Mouse (Mus musculus) lung, embryonic 16.5 days (tissue): ENCODE measurements around the gene Inip. TPM values are rescaled to one million over a fixed set of nuclear protein-coding genes. Genes with fewer than 3 reads are reported as not detected.

Experiments
- ATAC-seq: fragments of 200-750 bp; cut with Nextera tagmentation; 2 replicates; pipeline ENCODE4 v1.8.0; 2017; ENCODE audit warnings: low read depth, mild to moderate bottlenecking, moderate library complexity
- H3K27ac ChIP-seq: fragments of 300-500 bp; sonication (generic); 2 replicates; pipeline ENCODE4 v1.5.1; 2014; ENCODE audit warnings: mild to moderate bottlenecking, control low read depth, low read length
- H3K27me3 ChIP-seq: fragments of 300-500 bp; sonication (generic); 2 replicates; pipeline ENCODE4 v1.6.1; 2014; ENCODE audit warnings: low read depth, low read length, mixed read lengths; ENCODE audit not compliant: control insufficient read depth, insufficient read depth
- H3K36me3 ChIP-seq: fragments of 300-500 bp; sonication (generic); 2 replicates; pipeline ENCODE4 v1.6.1; 2014; ENCODE audit warnings: low read length; ENCODE audit not compliant: control insufficient read depth, insufficient read depth
- H3K4me1 ChIP-seq: fragments of 300-500 bp; sonication (generic); replicated peaks from 2 replicates; pipeline ENCODE4 v1.6.1; 2014; ENCODE audit warnings: low read length, mixed read lengths; ENCODE audit not compliant: control insufficient read depth, insufficient read depth
- H3K4me2 ChIP-seq: fragments of 300-500 bp; sonication (generic); 2 replicates; pipeline ENCODE4 v1.6.1; 2014; ENCODE audit warnings: low read depth, low read length, control low read depth
- H3K4me3 ChIP-seq: fragments of 300-500 bp; sonication (generic); 2 replicates; pipeline ENCODE4 v1.5.1; 2014; ENCODE audit warnings: mild to moderate bottlenecking, low read length, control low read depth
- H3K9ac ChIP-seq: fragments of 300-500 bp; sonication (generic); 2 replicates; pipeline ENCODE4 v1.6.1; 2014; ENCODE audit warnings: low read length, control low read depth
- H3K9me3 ChIP-seq: fragments of 300-500 bp; sonication (generic); 2 replicates; pipeline ENCODE4 v1.6.1; 2016; ENCODE audit warnings: low read length; ENCODE audit not compliant: control insufficient read depth
- WGBS: fragments of 180-500 bp; shearing (Covaris S2); extraction: QIAGEN DNeasy Blood & Tissue Kit; methylation state at CpG from one replicate; pipeline ENCODE4 v1.1.7; 2014; 5-methylcytosine and 5-hydroxymethylcytosine counted together
- polyA plus RNA-seq: library from polyadenylated mRNA; unstranded; fragments of >200 nt; fragmentation: Nextera tagmentation; extraction: Ambion mirVana; gene quantifications from 2 replicates; pipeline ENCODE4 v1.2.1, GENCODE M21; 2015

Inip gene
- polyA plus RNA-seq, 1 experiment from 2014 or later = 47.7 TPM

DNA sequence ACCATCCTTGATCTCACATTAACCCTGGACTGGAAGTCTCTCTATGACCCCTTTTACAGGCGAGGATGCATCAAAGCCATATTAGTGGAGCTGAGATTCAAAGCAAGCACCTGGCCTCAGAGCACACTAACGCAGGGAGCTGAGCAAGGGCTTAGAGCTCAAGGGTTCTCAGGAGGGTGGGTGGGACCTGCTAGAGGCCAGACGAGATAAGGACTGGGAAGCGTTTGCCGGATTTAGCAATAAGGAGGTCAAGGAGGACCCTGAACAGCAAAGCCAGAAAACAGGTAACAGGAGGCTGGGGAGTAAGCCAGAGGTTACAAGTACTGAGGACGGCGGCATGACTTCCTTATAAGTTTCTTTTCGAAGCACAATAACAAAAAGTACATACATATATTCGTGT is 15.1 kb upstream of the Inip start:
- no peaks in the 10 kb centered on the region for H3K36me3 ChIP-seq
- ATAC-seq = peak; percentile 29; the same call in 1 of the 2 replicates
- H3K27ac ChIP-seq = peak overlapping the region; percentile 69
- H3K4me3 ChIP-seq = no peak overlapping the region
- H3K27me3 ChIP-seq = no peaks in the 10 kb centered on the region
- WGBS = 47% methylated on average over 9 of the region's 9 CpGs
- peaks cover 32% of the 10 kb centered on the region for H3K4me1 ChIP-seq
- H3K9me3 ChIP-seq = no peaks in the 10 kb centered on the region
- peak overlapping the region; percentile 16; the same call in 1 of the 2 replicates for H3K4me2 ChIP-seq
- no peak overlapping the region for H3K9ac ChIP-seq

GRCm38 (mm10) chr4:59816016-59816415 is 14.6 kb upstream of the Inip start:
- WGBS = 45% methylated on average over 4 of the region's 5 CpGs
- ATAC-seq = no peak

DNA sequence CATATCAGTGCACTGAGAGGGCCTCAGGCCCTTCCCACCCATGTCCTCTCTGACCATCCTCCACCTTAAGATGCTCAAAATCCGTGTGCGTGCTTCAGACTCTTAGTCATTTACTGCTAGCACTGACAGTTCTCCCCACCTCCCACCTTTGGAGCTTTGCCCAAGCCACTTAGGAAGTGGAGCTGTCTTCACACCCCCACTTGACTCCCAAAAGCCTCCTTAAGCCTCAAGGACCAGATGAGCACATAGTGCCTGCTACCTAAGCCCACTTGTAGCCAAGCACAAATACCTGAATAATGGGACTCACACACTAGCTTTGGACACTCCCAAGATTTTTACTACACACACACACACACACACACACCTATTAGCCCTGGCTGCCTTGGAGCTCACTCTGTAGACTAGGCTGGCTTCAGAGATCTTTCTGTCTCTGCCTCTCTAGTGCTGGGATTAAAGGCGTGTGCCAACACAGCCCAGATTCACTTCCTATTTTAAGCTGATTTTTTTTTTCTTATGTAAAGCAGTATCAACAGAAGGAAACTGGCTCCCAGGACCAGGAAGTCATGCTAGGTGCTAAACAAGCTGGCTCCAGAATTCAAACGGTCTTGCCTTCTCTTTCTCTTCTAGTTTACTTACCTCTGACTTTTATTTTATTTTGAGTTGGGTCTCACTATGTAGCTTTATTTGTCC is 13.9 kb upstream of the Inip start:
- Histone ChIP-seq H3K4me3 (no peak overlapping the region), H3K4me1 (peaks cover 32% of the 10 kb centered on the region), H3K4me2 (no peak overlapping the region), H3K36me3 (no peaks in the 10 kb centered on the region), H3K9me3 (no peaks in the 10 kb centered on the region), H3K27me3 (no peaks in the 10 kb centered on the region), H3K9ac (no peak overlapping the region), H3K27ac (peak overlapping the region; percentile 69)
- ATAC-seq = peak; percentile 80
- 53% methylated on average over 4 of the region's 4 CpGs for WGBS

More at GRCm38 (mm10) chr4:59816016-59816415, 14.6 kb upstream of the Inip start:
- no peaks in the 10 kb centered on the region for H3K9me3 ChIP-seq
- no peaks in the 10 kb centered on the region for H3K36me3 ChIP-seq
- H3K4me3 ChIP-seq = no peak overlapping the region
- H3K9ac ChIP-seq = no peak overlapping the region
- peak overlapping the region; percentile 69 for H3K27ac ChIP-seq
- H3K4me1 ChIP-seq = peaks cover 32% of the 10 kb centered on the region
- H3K4me2 ChIP-seq = peak overlapping the region; percentile 7; the same call in 1 of the 2 replicates
- no peaks in the 10 kb centered on the region for H3K27me3 ChIP-seq

DNA sequence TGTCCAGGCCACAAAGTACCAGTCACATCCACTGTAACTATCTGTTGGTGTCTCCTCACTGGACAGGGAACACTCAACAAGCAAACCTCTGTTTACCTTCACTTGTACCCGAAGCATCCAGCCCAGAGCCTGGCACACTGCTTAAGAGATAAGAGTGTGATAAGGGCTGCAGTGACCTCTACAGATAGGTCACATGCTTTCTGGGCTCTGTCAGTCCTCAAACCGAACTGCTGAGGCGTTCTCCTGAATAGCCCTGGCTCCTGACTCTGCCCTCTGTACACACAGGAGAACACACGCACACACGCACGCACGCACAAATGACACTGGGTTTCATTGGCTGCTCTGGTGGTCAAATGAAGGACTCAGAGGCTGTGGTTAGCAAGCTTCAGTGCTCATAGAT is 12.7 kb upstream of the Inip start:
- Histone ChIP-seq H3K36me3 (no peaks in the 10 kb centered on the region), H3K27ac (peak overlapping the region; percentile 5; the same call in 1 of the 2 replicates), H3K27me3 (no peaks in the 10 kb centered on the region), H3K4me2 (no peak overlapping the region), H3K4me1 (peaks cover 23% of the 10 kb centered on the region), H3K9ac (no peak overlapping the region), H3K9me3 (no peaks in the 10 kb centered on the region), H3K4me3 (no peak overlapping the region)
- no peak for ATAC-seq
- 37% methylated on average over 7 of the region's 7 CpGs for WGBS

DNA sequence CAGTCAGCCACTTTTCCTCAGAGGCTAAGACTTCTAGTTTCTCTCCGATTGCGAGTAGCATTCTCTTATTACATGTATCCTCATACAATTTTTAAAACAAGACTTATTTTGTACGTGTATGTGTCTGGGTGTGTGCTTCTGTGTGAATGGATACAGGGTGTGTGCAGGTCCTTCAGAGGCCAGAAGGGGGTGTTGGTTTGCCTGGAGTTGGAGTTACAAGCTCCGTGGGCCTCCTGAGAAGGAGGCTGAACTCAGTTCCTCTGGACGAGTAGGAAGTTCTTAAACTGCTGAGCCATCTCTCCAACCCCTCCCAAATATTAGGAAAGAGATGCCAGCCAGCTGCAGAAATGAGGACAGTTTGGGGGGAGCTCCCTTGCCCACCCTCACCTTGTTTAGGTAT is 7.0 kb upstream of the Inip start:
- peaks cover 11% of the 10 kb centered on the region for H3K4me1 ChIP-seq
- H3K4me2 ChIP-seq = no peak overlapping the region
- 78% methylated on average over 5 of the region's 5 CpGs for WGBS
- no peak overlapping the region for H3K4me3 ChIP-seq
- H3K36me3 ChIP-seq = no peaks in the 10 kb centered on the region
- no peaks in the 10 kb centered on the region for H3K27me3 ChIP-seq
- no peak overlapping the region for H3K9ac ChIP-seq
- no peak overlapping the region for H3K27ac ChIP-seq
- ATAC-seq = no peak
- H3K9me3 ChIP-seq = no peaks in the 10 kb centered on the region

DNA sequence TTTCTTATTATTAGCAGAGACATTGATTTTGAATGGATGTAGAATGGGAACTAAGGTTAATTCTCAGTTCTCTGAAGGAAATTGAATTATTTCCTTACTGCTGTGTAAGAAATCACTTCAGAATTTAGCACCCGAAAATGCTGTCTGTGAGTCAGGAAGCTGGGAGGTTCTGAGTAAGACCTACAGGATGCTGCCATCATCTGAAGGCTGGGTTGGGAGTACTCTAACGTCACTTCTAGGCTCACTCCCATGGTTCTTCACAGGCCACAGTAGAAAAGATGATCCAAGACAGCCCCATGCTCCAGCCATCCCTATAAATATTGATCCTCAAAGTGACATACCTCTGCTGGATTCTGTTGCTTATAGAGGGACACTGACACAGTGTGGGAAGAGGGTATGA is 6.1 kb upstream of the Inip start:
- H3K4me2 ChIP-seq = 0 out of 2 replicates have a peak overlapping the region, but pooled peaks have one; percentile 7

GRCm38 (mm10) chr4:59806879-59807195 is 5.4 kb upstream of the Inip start:
- Histone ChIP-seq H3K27ac (no peak overlapping the region), H3K36me3 (no peaks in the 10 kb centered on the region), H3K4me1 (peaks cover 11% of the 10 kb centered on the region), H3K27me3 (no peaks in the 10 kb centered on the region), H3K9ac (peak overlapping the region; percentile 84), H3K4me3 (peak overlapping the region; percentile 87), H3K9me3 (no peaks in the 10 kb centered on the region), H3K4me2 (peak overlapping the region; percentile 94)
- no peak for ATAC-seq
- WGBS = 4% methylated on average over 9 of the region's 9 CpGs

More for the DNA sequence above, 6.1 kb upstream of the Inip start:
- no peak overlapping the region for H3K27ac ChIP-seq
- H3K27me3 ChIP-seq = no peaks in the 10 kb centered on the region
- no peak overlapping the region for H3K9ac ChIP-seq
- no peaks in the 10 kb centered on the region for H3K9me3 ChIP-seq
- no peaks in the 10 kb centered on the region for H3K36me3 ChIP-seq
- H3K4me1 ChIP-seq = peaks cover 11% of the 10 kb centered on the region
- 67% methylated on average over 2 of the region's 2 CpGs for WGBS
- ATAC-seq = no peak
- no peak overlapping the region for H3K4me3 ChIP-seq

DNA sequence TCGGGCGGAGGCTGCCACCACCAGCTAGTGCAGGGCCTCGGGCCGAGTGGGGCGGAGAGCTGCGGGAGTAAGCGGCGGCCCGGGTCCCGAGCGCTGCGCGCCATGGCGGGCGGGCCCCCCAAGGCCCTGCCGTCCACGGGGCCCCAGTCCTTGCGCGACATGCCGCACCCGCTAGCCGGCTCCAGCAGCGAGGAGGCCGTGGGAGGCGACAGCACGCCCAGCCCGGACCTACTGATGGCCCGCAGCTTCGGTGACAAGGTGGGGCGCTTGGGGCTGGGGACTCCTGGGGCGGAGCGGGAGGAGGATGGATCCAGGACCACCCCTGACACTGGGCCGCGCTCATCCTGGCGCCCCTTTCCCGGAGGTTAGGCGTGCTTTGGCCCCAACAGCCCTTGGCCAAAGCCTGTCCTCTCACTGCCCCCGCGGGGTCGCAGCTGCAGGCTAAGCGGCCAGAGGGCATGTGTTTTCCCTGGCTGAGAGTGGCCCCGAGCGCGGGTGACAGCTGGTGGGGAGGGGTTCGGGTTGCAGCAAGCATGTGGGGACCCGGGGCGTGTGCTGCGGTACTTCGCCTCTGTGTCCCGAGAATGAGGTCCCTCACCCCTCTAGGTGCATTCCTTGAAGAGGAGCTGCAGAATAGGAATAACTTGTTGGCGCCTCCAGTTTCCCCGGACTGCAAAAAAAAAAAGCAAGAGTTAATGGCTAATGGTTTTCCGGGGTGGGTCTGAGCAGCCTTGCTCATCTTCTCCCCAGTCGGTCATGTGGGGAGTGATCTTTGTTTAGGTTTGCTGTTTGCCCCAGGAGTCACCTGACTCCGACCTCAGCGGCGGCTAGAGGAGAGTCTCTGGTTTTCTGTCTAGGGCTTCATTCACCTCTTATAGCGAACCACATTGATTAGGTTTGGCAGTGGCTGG is 4.8 kb upstream of the Inip start:
- no peaks in the 10 kb centered on the region for H3K9me3 ChIP-seq
- no peaks in the 10 kb centered on the region for H3K27me3 ChIP-seq
- under 1% methylated on average over 51 of the region's 58 CpGs for WGBS
- H3K9ac ChIP-seq = peak overlapping the region; percentile 84
- peak overlapping the region; percentile 87 for H3K4me3 ChIP-seq
- H3K4me2 ChIP-seq = peak overlapping the region; percentile 94
- ATAC-seq = peak; percentile 73
- no peaks in the 10 kb centered on the region for H3K36me3 ChIP-seq
- peak overlapping the region; percentile 64 for H3K27ac ChIP-seq
- peaks cover 11% of the 10 kb centered on the region for H3K4me1 ChIP-seq
